Mouse (Mus musculus): ENCODE data around the gene Tmc6.

DNA sequence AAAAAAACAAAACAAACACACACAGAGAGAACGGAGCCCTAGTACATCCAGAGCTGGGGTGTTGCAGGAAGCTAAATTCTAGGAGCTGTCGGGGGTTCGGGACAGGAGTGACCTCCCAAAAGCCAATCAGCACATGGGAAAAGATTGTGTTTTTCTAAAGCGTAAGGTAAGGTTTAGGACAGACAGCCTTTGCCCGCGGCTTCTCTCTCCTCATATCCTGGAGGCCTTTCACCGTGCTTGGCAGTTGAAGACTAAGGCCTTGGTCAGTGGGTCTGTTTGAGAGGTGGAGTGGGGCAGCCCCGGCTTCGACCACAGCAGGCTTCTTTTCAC is 672 bp upstream of the Tmc6 start:
- TF ChIP-seq CTCF (IDR thresholded peaks at IDR 0.05; ENCODE audit: borderline replicate concordance, extremely low read depth, insufficient read depth, insufficient read length) = no peak
- TF ChIP-seq POLR2A (IDR thresholded peaks at IDR 0.05; ENCODE audit: borderline replicate concordance, extremely low read depth, insufficient read depth, insufficient read length, poor library complexity, severe bottlenecking) = no peak

Data from brain, embryonic 14.5 days (tissue).